Comparison of ENCODE assay signal across 8 mouse cellular contexts in genomic region chr9:65109132-65110072, GRCm38 (mm10). TPM values are rescaled to one million over a fixed set of nuclear protein-coding genes. Genes with fewer than 3 reads are reported as not detected.
A peak's percentile ranks its signal among the peaks of the same experiment; 100 is the strongest.
DNase-seq lines count a peak whose midpoint lies in the region; ATAC-seq lines count a peak whose summit lies in the region.

No protein-coding gene starts in this region.

- peaks cover 13% of the 10 kb centered on the region for H3K4me1 ChIP-seq in kidney, embryonic 16.5 days (ENCODE audit: insufficient read depth, low read length)
- peaks cover 11% of the 10 kb centered on the region; the same call in 1 of the 2 replicates for H3K4me1 ChIP-seq in hindbrain, embryonic 14.5 days (replicated peaks; ENCODE audit: control insufficient read depth, insufficient read depth, low read length)

- peak overlapping the region; percentile 47 for H3K9ac ChIP-seq in kidney, embryonic 16.5 days (replicated peaks; ENCODE audit: low read length)
- peak overlapping the region; percentile 16; the same call in 1 of the 2 replicates for H3K9ac ChIP-seq in hindbrain, embryonic 14.5 days

- H3K36me3 ChIP-seq in kidney, embryonic 16.5 days (ENCODE audit: insufficient read depth, low read length): 0 out of 2 replicates have a peak, but pooled peaks cover 2% of the 10 kb centered on the region
- peaks cover 9% of the 10 kb centered on the region; the same call in 1 of the 2 replicates for H3K36me3 ChIP-seq in hindbrain, embryonic 14.5 days (replicated peaks; ENCODE audit: control insufficient read depth, insufficient read depth)

- H3K4me2 ChIP-seq in kidney, embryonic 16.5 days (replicated peaks; ENCODE audit: low read depth, low read length): peak overlapping the region; percentile 43
- peak overlapping the region; percentile 36 for H3K4me2 ChIP-seq in hindbrain, embryonic 14.5 days (replicated peaks)

- H3K4me3 ChIP-seq in kidney, embryonic 16.5 days (ENCODE audit: low read length): peak overlapping the region; percentile 13
- no peak overlapping the region for H3K4me3 ChIP-seq in hindbrain, embryonic 14.5 days (replicated peaks; ENCODE audit: low read length)

- 18% methylated on average over 24 of the region's 24 CpGs for WGBS in kidney, embryonic 16.5 days
- 7% methylated on average over 24 of the region's 24 CpGs for WGBS in hindbrain, embryonic 14.5 days

- ATAC-seq in kidney, embryonic 16.5 days (ENCODE audit: low FRiP score, low TSS enrichment): no peak
- ATAC-seq in hindbrain, embryonic 14.5 days (ENCODE audit: low FRiP score): peak; percentile 89

- H3K27me3 ChIP-seq in kidney, embryonic 16.5 days (ENCODE audit: insufficient read depth, low read length): no peaks in the 10 kb centered on the region
- no peaks in the 10 kb centered on the region for H3K27me3 ChIP-seq in hindbrain, embryonic 14.5 days (ENCODE audit: control insufficient read depth, insufficient read depth, low read length)

- no peaks in the 10 kb centered on the region for H3K9me3 ChIP-seq in kidney, embryonic 16.5 days (ENCODE audit: low read length)
- no peaks in the 10 kb centered on the region for H3K9me3 ChIP-seq in hindbrain, embryonic 14.5 days (ENCODE audit: control insufficient read depth, low read length)

- H3K27ac ChIP-seq in kidney, embryonic 16.5 days (ENCODE audit: low read length): peak overlapping the region; percentile 6; the same call in 1 of the 2 replicates
- peak overlapping the region; percentile 78 for H3K27ac ChIP-seq in hindbrain, embryonic 14.5 days

- no peak for DNase-seq in kidney, adult 18-20 months
- DNase-seq in embryo, embryonic 9.5 days (ENCODE audit: extremely low spot score): peak; percentile 68
- DNase-seq in hindbrain, embryonic 14.5 days (ENCODE audit: low spot score): peak; percentile 53
- peak; percentile 20 for DNase-seq in liver
- DNase-seq in right cerebral cortex, adult 2 months (ENCODE audit: low spot score in 2 of 2): peak; percentile 26 to 45
- DNase-seq in urinary bladder, postnatal 25 days (ENCODE audit: low spot score): no peak
- DNase-seq in thymus, postnatal 10 days (ENCODE audit: low spot score in 2 of 2): no peak

RNA-seq across cellular contexts. Expression of gene Igdcc4, which starts 8.1 kb away (rescaled TPM):
- polyA plus RNA-seq in kidney, embryonic 16.5 days (2015; fragmentation: Nextera tagmentation; extraction: Ambion mirVana): 10.9 and 12.0 TPM in 2 replicates
- polyA plus RNA-seq in hindbrain, embryonic 14.5 days (2014; fragmentation: Nextera tagmentation; extraction: Ambion mirVana): 18.9 and 19.4 TPM in 2 replicates

RNA-seq across cellular contexts. Expression of gene Igdcc3, which starts 31.6 kb away (rescaled TPM):
- polyA plus RNA-seq in kidney, embryonic 16.5 days (2015; fragmentation: Nextera tagmentation; extraction: Ambion mirVana): 3.2 and 3.3 TPM in 2 replicates
- polyA plus RNA-seq in hindbrain, embryonic 14.5 days (2014; fragmentation: Nextera tagmentation; extraction: Ambion mirVana): 10.5 and 10.6 TPM in 2 replicates

Comparison
In these comparisons a context has a peak if more than half of its experiments do, and no peak if none do; other contexts are left out.
1. DNase-seq: peak in embryo, embryonic 9.5 days (single experiment), hindbrain, embryonic 14.5 days (single experiment), liver (single experiment) and right cerebral cortex, adult 2 months (2 of 2); none in kidney, adult 18-20 months (single experiment), urinary bladder, postnatal 25 days (single experiment) and thymus, postnatal 10 days (0 of 2).